Mouse (Mus musculus): ENCODE measurements around the gene Dhdh.
A peak's percentile ranks its signal among the peaks of the same experiment; 100 is the strongest.

Gene Dhdh

GRCm38 (mm10) chr7:45449974-45450373, 38.6 kb downstream of the Dhdh start:
- no peak for DNase-seq

GRCm38 (mm10) chr7:45447325-45447990, 41.1 kb downstream of the Dhdh start:
- no peak for DNase-seq

GRCm38 (mm10) chr7:45446589-45446988, 42.0 kb downstream of the Dhdh start:
- no peak for DNase-seq

GRCm38 (mm10) chr7:45443526-45444420, 44.8 kb downstream of the Dhdh start:
- no peak for DNase-seq

- peak; percentile 34 to 42 for DNase-seq
Observed at GRCm38 (mm10) chr7:45437521-45438276, 50.9 kb downstream of the Dhdh start, which contains the start of gene Ruvbl2. Gene Ruvbl2 (minus strand): TSS chr7:45438096.

- no peak for DNase-seq
Observed at GRCm38 (mm10) chr7:45437046-45437445, 51.6 kb downstream of the Dhdh start.

GRCm38 (mm10) chr7:45436444-45436843, 52.2 kb downstream of the Dhdh start:
- no peak for DNase-seq

- DNase-seq: no peak
Observed at GRCm38 (mm10) chr7:45435038-45435437, 53.6 kb downstream of the Dhdh start.

- DNase-seq: peak; percentile 100
Observed at GRCm38 (mm10) chr7:45434203-45435015, 54.2 kb downstream of the Dhdh start, which contains the start of gene Gys1. Gene Gys1 (plus strand): TSS chr7:45434844.

- no peak for DNase-seq
Observed at GRCm38 (mm10) chr7:45433835-45434202, 54.8 kb downstream of the Dhdh start.

GRCm38 (mm10) chr7:45426556-45426955, 62.0 kb downstream of the Dhdh start:
- no peak for DNase-seq

- DNase-seq: no peak
Observed at GRCm38 (mm10) chr7:45421194-45421593, 67.4 kb downstream of the Dhdh start.
